Mouse (Mus musculus) retina, adult 2 months (tissue): ENCODE results near the gene Clec14a.
"Not testable (repeated sequence)": the region's sequence is repeated elsewhere in the genome, so short reads cannot be mapped to it uniquely, and the experiment has no call there.

ENCODE experiments used
- DNase-seq: peaks from one replicate; pipeline ENCODE4 v3.0.0-alpha.2; 2012; ENCODE audit warnings: low read depth, low spot score

The Clec14a gene

GRCm38 (mm10) chr12:58268563-58269501 is at the start of gene Clec14a:
TSS of gene Clec14a (minus strand) at chr12:58269290.
- DNase-seq: no peak

GRCm38 (mm10) chr12:58307835-58308234 is 38.7 kb upstream of the Clec14a start:
- no peak for DNase-seq

GRCm38 (mm10) chr12:58306402-58306801 is 37.3 kb upstream of the Clec14a start:
- DNase-seq: not testable (repeated sequence)

- no peak for DNase-seq
These were observed 36.5 kb upstream of the Clec14a start for GRCm38 (mm10) chr12:58305567-58305966.

GRCm38 (mm10) chr12:58296980-58297379 is 27.9 kb upstream of the Clec14a start:
- DNase-seq: no peak

GRCm38 (mm10) chr12:58285912-58286311 is 16.8 kb upstream of the Clec14a start:
- DNase-seq: no peak

GRCm38 (mm10) chr12:58270520-58270919 is 1.4 kb upstream of the Clec14a start:
- DNase-seq: no peak

- no peak for DNase-seq
These were observed 415 bp upstream of the Clec14a start for GRCm38 (mm10) chr12:58269505-58269904.

GRCm38 (mm10) chr12:58268186-58268562 is 916 bp downstream of the Clec14a start:
- DNase-seq: no peak

GRCm38 (mm10) chr12:58267779-58268178 is 1.3 kb downstream of the Clec14a start:
- no peak for DNase-seq

GRCm38 (mm10) chr12:58251901-58252300 is 17.2 kb downstream of the Clec14a start:
- no peak for DNase-seq

- DNase-seq: no peak
These were observed 36.6 kb downstream of the Clec14a start for GRCm38 (mm10) chr12:58232489-58232888.

- DNase-seq: no peak
These were observed 43.4 kb downstream of the Clec14a start for GRCm38 (mm10) chr12:58225644-58226043.

GRCm38 (mm10) chr12:58219078-58219477 is 50.0 kb downstream of the Clec14a start:
- DNase-seq: no peak

- DNase-seq: no peak
These were observed 52.9 kb downstream of the Clec14a start for GRCm38 (mm10) chr12:58216218-58216617.
